Mouse (Mus musculus) small intestine, adult 2 months (tissue): ENCODE data around the gene Grk1. TPM values are rescaled to one million over a fixed set of nuclear protein-coding genes. Genes with fewer than 3 reads are reported as not detected.

Experiments used
- H3K27ac ChIP-seq: fragments of 200-500 bp; 2 replicates; pipeline ENCODE4 v1.5.1; 2012; ENCODE audit warnings: low read depth, low read length, control low read depth, inconsistent platforms; ENCODE audit not compliant: insufficient read depth
- H3K27me3 ChIP-seq: fragments of 200-500 bp; 2 replicates; pipeline ENCODE4 v1.6.1; 2012; ENCODE audit warnings: mild to moderate bottlenecking, moderate library complexity, low read length, inconsistent platforms; ENCODE audit not compliant: control insufficient read depth, insufficient read depth
- H3K36me3 ChIP-seq: fragments of 200-500 bp; 2 replicates; pipeline ENCODE4 v1.6.1; 2012; ENCODE audit warnings: mild to moderate bottlenecking, low read length, control low read depth, inconsistent platforms; ENCODE audit not compliant: control insufficient read depth, insufficient read depth
- H3K4me1 ChIP-seq: fragments of 200-500 bp; 2 replicates; pipeline ENCODE4 v1.6.1; 2012; ENCODE audit warnings: low read length, inconsistent platforms, mixed read lengths; ENCODE audit not compliant: control insufficient read depth, insufficient read depth, insufficient read length
- H3K4me3 ChIP-seq: fragments of 200-500 bp; 2 replicates; pipeline ENCODE4 v1.5.1; 2012; ENCODE audit warnings: low read depth, mild to moderate bottlenecking, control low read depth, inconsistent platforms, low read length, moderate library complexity
- CTCF ChIP-seq: fragments of 200-500 bp; IDR thresholded peaks from 2 replicates; pipeline ENCODE4 v1.5.1; 2012; ENCODE audit warnings: low read depth, mild to moderate bottlenecking, control low read depth, inconsistent platforms, low read length, moderate library complexity, mixed read lengths; ENCODE audit not compliant: insufficient replicate concordance, insufficient read length; ENCODE audit errors: extremely low read depth
- POLR2A ChIP-seq: fragments of 200-500 bp; IDR thresholded peaks from 2 replicates; pipeline ENCODE4 v1.6.1; 2012; ENCODE audit warnings: low read depth, mild to moderate bottlenecking, control low read depth, inconsistent platforms, low read length, moderate library complexity
- WGBS: fragments of 180-500 bp; shearing (Covaris S2); methylation state at CpG from one replicate; pipeline ENCODE4 v1.1.7; 2018; 5-methylcytosine and 5-hydroxymethylcytosine counted together
- polyA plus RNA-seq: library from polyadenylated mRNA; depleted of rRNA; stranded (reverse); fragments of >200 nt; gene quantifications from 2 replicates; pipeline ENCODE4 v1.2.3, GENCODE M21; 2012

Grk1 gene
- polyA plus RNA-seq, 1 experiment: not detected

DNA sequence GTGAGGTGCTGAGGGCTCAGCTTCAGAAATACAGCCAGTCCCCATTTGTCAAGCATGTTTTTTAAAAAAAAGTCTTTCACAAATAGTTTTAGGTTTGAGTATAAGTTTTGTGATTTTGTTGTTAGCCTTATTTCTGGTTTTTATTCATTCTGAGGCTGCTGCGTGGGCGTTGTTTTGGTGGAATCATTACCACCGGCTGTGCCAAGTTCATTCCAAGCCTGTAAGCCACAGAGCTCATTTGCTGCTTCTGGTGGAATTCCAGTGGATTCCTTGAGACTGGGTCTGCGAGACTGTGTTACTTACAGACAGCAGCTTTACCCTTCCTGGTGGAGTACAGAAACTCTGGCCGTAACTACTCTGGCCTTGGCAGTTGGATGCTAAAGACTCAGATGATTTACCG lies 41.6 kb downstream of the Grk1 start:
- H3K4me1 ChIP-seq: no peaks in the 10 kb centered on the region
- TF ChIP-seq CTCF (no peak), POLR2A (no peak)
- 84% methylated on average over 6 of the region's 6 CpGs for WGBS
- no peak overlapping the region for H3K4me3 ChIP-seq
- H3K36me3 ChIP-seq: no peaks in the 10 kb centered on the region
- H3K27ac ChIP-seq: no peak overlapping the region
- no peaks in the 10 kb centered on the region for H3K27me3 ChIP-seq

DNA sequence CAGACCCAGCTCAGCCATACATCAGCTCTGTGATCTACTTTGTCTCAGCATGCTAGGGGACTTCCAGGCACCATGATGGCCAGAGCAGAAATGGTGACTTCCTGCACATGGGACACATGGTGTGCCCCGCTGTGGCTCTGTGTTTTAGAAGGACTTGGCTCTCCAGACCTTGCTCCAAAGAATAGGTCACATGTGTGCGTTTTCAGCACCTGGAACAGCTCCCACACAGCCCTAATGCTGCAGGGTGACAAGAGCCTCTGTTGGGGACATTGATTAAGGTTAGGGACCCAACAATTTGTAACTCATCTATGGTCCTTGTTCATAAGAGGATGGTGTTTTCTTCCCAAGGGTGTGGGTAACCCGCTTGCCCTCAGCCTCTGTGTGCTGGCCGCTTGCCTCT lies 43.3 kb downstream of the Grk1 start:
- no peak overlapping the region for H3K4me3 ChIP-seq
- no peaks in the 10 kb centered on the region for H3K36me3 ChIP-seq
- no peaks in the 10 kb centered on the region for H3K4me1 ChIP-seq
- WGBS: 43% methylated on average over 4 of the region's 4 CpGs
- H3K27ac ChIP-seq: no peak overlapping the region
- TF ChIP-seq CTCF (no peak), POLR2A (no peak)
- no peaks in the 10 kb centered on the region for H3K27me3 ChIP-seq

DNA sequence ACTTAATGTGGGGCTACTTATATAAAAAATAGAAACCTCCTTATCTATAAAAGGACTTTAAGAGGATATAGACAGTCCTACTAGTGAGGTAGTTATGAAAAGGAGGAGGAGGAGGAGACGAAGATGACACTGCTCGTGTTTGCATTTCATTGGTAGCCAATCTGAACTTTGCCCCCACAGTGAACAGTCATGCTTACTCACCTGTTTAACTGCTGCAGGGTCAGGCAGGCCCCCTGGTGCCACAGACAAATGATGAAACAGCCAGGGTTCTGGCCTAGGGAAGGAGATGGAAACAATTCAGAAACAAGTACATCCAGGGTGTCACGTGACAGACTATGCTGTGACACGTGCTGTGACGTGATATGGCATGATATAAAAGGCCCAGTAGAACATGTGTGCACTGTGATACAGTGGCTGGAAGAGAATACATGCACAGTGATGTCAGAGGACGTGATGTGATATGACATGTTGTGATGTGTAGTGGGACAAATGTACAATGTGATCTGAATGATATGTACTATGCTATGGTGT lies 46.9 kb downstream of the Grk1 start:
- H3K27ac ChIP-seq: no peak overlapping the region
- H3K27me3 ChIP-seq: no peaks in the 10 kb centered on the region
- TF ChIP-seq CTCF: no peak
- TF ChIP-seq POLR2A: no peak
- H3K4me3 ChIP-seq: no peak overlapping the region
- no peaks in the 10 kb centered on the region for H3K4me1 ChIP-seq
- 40% methylated on average over 6 of the region's 6 CpGs for WGBS
- no peaks in the 10 kb centered on the region for H3K36me3 ChIP-seq

DNA sequence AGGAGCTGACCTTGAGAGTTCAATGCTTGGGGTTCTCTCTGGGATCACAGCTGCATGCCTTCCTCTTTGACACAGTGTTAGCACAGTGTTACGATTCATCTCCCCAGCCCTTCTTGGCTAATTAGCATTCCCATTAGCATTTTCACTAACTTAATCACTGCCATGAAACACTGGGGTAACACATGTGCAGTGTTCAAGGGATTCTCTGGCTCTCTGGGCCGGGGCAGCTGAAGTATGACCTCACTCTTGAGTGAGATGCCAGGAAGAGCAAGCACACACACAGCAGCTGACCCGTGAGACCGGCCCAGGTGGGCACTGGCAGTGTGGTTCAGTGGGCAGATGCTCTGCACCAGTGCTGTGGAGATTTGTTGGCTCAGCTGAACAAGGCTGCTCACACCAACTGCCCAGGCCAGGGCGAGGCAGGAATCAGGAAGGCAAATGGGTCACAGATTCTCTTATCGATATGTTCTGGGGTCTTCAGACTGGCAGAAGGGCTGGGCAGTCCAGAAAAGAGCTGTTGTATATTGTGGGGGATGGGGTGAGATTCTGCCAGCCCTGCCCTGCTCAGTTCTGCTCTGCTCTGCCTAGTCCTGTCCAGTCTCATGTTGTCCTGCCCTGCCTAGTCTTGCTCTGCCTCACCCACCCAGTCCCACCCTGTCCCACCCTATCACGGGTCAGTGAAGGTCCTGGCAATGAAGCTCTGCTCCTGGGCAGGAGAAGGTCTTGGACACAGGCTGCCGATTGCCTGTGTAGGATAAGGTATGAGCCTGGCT lies 49.6 kb downstream of the Grk1 start:
- no peaks in the 10 kb centered on the region for H3K4me1 ChIP-seq
- no peak overlapping the region for H3K27ac ChIP-seq
- TF ChIP-seq POLR2A: no peak
- no peak for TF ChIP-seq CTCF
- H3K36me3 ChIP-seq: no peaks in the 10 kb centered on the region
- H3K27me3 ChIP-seq: no peaks in the 10 kb centered on the region
- no peak overlapping the region for H3K4me3 ChIP-seq
- WGBS: 61% methylated on average over 8 of the region's 8 CpGs

DNA sequence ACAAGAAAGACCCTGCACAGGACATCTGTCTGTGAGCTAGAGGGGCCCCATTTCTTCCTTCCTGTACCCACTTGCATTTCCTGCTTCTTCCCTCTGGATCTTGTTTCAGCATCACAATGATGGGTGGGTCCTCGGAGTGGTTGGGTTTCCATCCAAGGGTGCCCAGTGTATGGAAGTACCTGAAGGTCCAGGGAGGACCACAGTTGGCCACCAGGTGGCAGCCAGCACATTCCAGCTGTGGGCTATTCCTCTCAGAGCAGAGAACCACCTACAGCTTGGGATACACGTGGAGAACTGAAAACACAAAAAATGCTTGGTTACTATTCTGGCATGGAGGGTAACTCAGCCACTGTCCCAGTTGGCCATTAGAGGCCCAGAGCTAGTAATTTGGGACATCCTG lies 50.4 kb downstream of the Grk1 start:
- no peak overlapping the region for H3K27ac ChIP-seq
- H3K27me3 ChIP-seq: no peaks in the 10 kb centered on the region
- TF ChIP-seq POLR2A: no peak
- peak; percentile 82; the same call in 1 of the 2 replicates for TF ChIP-seq CTCF
- H3K4me3 ChIP-seq: no peak overlapping the region
- no peaks in the 10 kb centered on the region for H3K4me1 ChIP-seq
- H3K36me3 ChIP-seq: no peaks in the 10 kb centered on the region
- 7% methylated on average over 2 of the region's 2 CpGs for WGBS

DNA sequence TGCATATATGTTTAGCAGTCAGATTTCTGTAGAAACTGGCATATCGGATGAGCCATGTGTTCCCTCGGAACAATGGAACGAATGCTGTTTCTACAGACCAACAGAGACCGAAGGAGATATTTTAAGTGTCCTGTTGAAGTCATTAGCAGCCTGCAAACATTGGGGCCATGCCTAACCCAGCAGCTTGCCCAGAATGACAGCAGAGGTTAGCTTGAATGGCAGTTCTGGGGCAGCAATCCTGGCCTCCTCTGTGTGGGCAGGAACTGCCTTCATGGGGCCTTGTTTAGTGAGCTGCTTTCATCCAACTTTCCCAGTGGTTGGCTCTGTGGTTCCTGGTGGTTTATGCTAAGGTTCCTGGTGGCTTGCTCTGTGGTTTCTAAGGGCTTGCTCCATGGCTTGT lies 54.5 kb downstream of the Grk1 start:
- H3K4me1 ChIP-seq: peaks cover 25% of the 10 kb centered on the region
- no peaks in the 10 kb centered on the region for H3K27me3 ChIP-seq
- no peak overlapping the region for H3K4me3 ChIP-seq
- H3K36me3 ChIP-seq: no peaks in the 10 kb centered on the region
- no peak overlapping the region for H3K27ac ChIP-seq
- TF ChIP-seq CTCF (no peak), POLR2A (no peak)
- 93% methylated on average over 4 of the region's 4 CpGs for WGBS

DNA sequence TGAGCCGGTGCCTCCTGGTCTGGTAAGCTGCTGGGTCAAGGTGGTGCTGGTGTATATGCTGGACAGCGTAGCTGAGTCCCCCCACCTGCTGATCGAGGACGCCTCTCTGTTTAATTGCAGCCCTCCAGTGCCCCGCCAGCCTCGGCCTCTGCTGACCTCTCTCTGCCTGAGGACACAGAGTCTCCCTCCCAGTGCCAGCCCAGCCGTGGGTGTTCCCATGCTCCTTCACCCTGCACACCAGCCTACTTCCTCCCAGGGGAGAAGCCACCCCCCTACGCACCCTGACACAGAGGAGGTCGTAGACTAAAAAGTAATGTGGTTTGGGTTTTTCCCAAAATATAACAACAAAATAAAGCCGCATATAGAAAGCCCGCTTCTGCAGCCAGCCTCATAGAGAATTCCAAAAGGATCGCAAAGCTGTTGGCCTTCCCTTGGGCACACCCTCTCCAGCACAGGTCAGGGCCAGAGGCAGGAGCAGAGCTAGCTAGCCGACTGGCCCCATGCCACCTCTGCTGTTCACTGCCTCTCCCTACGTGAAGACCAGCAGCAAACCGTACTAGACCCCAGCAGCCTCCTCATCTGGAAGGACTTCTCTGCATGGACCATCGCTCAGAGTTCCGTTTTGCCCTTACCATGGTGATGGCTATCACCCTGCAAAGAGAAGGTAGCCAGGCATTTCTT lies 56.3 kb downstream of the Grk1 start:
- Histone ChIP-seq H3K4me3 (no peak overlapping the region), H3K27ac (no peak overlapping the region), H3K36me3 (peaks cover 7% of the 10 kb centered on the region; the same call in 1 of the 2 replicates), H3K4me1 (peaks cover 25% of the 10 kb centered on the region), H3K27me3 (no peaks in the 10 kb centered on the region)
- 80% methylated on average over 17 of the region's 17 CpGs for WGBS
- TF ChIP-seq CTCF (no peak), POLR2A (no peak)
